Mouse (Mus musculus): ENCODE results near the gene Tiam1.

GRCm38 (mm10) chr16:89920417-89920816 is 223.2 kb downstream of the Tiam1 start:
- TF ChIP-seq GATA1 (IDR thresholded peaks at IDR 0.05; ENCODE audit: borderline replicate concordance, low read length) (no peak), FLI1 (IDR thresholded peaks at IDR 0.05; ENCODE audit: low read length) (no peak)

Data from megakaryocyte, embryonic 14.5 days (primary cell).